Mouse (Mus musculus) layer of hippocampus, postnatal 36 days (tissue): ENCODE results near the gene Acvr1. TPM values are rescaled to one million over a fixed set of nuclear protein-coding genes. Genes with fewer than 3 reads are reported as not detected.
A peak's percentile ranks its signal among the peaks of the same experiment; 100 is the strongest.

ENCODE experiments used
- DNase-seq, 2 experiments: peaks; one replicate each; pipeline ENCODE4 v3.0.0; 2022
- total RNA-seq, 2 experiments: library from RNA; stranded (reverse); gene quantifications; 2 replicates each; pipeline ENCODE4 v1.2.3; 2021

Acvr1 gene
- total RNA-seq, 2 experiments from 2014 or later, result 46.4 to 50.5 TPM

DNA sequence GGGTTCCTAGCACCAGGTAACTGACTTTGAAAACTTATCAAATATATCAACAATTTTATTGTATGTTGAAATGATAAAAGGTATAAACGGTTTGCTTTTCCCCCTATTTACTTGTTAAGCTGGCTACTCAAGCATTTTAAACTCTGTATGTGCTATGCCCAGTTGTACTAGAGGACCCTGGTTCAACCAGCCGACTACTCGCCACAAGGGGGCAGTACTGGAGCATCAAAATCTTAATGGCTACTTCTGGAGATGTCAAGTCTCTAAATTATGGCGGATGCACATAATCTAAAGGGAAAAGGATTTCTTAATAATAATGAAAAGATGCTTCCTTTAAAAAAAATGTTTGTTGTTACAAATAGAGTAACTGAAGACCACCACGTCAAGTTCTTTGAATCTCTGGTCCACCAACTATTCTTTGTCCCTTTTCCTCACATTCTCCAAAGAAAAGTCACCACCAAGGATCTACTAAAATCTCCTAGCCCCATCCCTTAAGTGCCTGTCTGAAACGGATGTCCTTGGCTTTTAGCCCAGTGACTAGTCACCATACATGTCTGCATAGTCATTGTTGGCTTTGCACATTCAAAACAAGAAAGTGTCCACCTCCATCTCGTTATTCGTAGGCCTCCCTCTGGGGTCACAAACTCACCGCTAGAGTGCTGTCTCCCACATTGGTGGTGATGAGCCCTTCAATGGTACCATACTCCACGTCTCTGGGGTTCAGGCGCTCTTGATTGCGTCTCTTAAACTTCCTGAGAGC is 89.8 kb downstream of the Acvr1 start:
- DNase-seq, result peak; percentile 70 to 77

- DNase-seq, result no peak
Measured at GRCm38 (mm10) chr2:58475578-58475977, 91.4 kb downstream of the Acvr1 start.

- DNase-seq, result no peak
Measured at GRCm38 (mm10) chr2:58470290-58470689, 96.7 kb downstream of the Acvr1 start.

DNA sequence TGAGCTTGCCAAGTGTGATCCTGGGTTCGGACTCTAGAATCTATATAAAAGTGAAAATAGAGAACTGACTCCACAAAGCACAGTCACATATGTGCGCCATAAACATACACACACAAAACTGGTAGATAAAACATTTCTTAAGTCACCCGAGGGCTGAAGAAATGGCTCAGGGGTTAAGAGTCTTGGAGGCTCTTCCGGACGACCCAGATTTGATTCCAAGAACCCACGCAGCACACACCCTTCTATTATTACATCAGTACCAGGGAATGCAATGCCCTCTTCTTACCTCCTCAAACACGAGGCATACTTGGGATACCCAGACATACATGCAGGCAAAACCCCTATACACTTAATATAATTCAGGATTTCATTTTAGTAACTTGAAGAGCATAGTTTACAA is 97.1 kb downstream of the Acvr1 start, which contains the start of gene Gm17409:
Gm17409 (plus strand) TSS at position 301 of the 400 bp plus-strand sequence.
- DNase-seq, result no peak

GRCm38 (mm10) chr2:58458820-58459371 is 108.1 kb downstream of the Acvr1 start:
- DNase-seq, result peak; percentile 43 to 57

- no peak for DNase-seq
Measured at GRCm38 (mm10) chr2:58457488-58457865, 109.5 kb downstream of the Acvr1 start.

GRCm38 (mm10) chr2:58456843-58457487 is 110.0 kb downstream of the Acvr1 start:
- DNase-seq, result peak in 1 of 2 experiments; percentile 36

DNA sequence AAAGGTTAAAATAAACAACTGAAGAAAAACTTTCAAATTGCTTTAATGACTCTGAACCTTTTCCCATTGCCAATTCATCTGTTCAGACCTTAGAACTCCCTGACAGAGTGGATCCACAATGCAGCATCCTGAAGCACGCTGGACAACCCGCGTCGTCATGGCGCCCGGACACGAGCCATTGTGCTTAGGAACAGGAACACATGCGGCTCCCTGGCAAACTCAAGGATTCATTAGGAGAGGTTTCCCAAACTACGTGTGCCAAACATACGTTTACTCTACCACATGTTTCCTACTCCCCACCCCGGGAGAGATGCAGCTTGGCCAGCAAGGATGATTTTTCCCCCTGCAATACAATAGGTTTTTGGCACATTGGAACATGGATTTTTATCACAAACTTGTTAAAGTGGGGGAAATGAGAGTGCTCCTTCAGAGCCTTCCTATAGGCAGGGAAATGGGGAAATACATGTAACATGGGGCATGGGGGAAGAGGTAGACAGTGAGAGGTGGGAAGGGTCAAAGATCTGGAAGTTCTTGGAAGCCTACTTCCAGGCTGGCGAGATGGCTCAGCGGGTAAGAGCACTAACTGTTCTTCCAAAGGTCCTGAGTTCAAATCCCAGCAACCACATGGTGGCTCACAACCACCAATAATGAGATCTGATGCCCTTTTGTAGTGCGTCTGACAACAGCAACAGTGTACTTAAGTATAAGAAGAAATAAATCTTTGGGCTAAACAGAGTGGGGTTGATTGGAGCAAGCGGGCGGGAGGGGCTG is 112.7 kb downstream of the Acvr1 start:
- DNase-seq, result no peak

DNA sequence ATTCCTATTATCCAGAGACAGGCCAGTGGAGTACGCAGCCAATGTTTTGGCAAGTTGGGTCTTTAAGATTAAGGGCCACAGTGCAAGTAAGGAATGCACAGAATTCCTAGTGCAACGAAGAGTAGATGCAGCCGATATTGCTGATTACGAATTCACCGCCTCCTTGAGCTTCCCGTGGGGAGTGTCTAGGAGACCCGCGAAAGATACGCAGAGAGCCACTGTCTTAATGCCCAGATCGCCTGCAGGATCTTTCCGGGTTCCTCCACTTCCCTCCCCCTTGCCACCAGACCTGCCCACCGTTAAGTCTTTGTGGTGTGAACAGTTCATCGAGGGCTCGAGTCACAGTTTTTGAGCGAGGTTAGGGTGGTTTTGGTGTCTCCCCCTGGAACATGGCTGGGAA is 120.0 kb downstream of the Acvr1 start:
- no peak for DNase-seq

DNA sequence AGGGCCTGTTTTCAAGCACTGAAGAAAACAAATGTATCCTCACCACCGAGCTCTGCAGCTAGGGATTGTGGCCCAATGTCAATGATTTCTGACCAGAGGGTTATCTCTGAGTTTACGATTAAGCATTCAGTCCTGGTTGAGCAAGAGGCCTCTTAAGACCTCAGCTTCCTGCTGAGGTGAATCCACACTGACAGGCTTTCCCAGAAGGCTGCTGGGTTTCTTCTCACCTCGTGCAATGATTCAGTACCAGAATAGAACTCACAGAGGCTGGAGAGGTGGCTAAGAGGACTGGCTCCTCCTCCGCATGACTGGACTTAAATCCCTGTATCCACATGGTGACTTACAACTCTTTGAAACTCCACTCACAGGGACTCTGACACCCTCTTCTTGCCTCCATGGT is 123.8 kb downstream of the Acvr1 start:
- no peak for DNase-seq

DNA sequence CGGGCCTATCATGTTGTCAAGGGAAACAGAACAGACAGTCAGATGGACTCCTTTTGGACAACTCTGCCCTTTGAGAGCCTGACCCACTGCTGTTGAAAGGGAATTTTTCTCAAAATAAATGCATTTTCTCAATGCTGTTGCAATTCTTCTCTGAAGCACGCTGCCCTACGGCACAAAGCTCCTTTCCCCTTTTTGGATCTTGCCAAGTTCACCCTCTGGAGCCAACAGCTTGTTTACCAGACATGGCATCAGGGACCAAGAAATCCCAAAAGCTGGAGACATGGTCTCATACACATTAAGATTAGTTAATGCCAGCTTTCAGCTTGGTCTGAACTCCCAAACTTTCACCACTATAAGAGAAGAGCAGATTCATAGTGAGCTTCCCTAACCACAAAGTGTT is 130.0 kb downstream of the Acvr1 start:
- no peak for DNase-seq

- DNase-seq, result no peak
Measured at GRCm38 (mm10) chr2:58435507-58435906, 131.4 kb downstream of the Acvr1 start.

DNA sequence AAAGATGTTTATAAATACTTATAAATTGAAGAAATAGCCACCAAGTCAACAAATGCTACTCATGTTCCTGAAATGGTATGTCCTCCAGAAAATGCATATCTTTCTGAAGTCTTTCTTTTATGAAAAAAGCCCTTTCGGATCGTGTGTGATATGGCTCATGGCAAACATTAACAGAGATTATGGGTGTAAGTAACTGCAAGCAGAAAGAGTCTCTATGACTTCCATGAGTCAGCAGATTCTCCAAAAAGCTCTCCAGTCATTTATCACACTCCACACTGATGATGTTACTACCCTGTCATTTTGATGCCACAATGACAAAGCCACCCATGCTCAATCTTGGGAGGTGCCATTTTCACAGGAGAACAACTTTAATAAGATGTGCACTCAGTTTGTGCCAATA is 132.5 kb downstream of the Acvr1 start:
- no peak for DNase-seq

DNA sequence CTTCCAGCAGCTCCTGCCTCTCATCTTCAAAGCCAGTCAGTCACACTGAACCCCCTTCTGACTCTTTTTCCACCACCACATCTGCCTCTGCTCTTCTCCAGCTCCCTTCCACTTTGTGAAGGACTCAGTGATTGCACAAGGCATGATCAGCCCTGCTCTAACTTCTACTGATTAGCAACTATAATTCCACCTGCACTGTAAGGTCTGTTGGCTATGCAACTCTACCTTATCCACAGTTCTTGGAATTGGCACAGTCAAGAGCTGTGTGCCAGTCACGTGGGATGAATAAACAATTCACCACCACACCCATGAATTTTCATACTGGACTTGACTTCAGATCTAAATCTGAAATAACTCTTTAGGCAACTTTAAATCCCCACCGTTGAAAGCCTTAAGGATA is 133.6 kb downstream of the Acvr1 start:
- DNase-seq, result no peak

- DNase-seq, result peak; percentile 19 to 32
Measured at GRCm38 (mm10) chr2:58432211-58432610, 134.7 kb downstream of the Acvr1 start.

DNA sequence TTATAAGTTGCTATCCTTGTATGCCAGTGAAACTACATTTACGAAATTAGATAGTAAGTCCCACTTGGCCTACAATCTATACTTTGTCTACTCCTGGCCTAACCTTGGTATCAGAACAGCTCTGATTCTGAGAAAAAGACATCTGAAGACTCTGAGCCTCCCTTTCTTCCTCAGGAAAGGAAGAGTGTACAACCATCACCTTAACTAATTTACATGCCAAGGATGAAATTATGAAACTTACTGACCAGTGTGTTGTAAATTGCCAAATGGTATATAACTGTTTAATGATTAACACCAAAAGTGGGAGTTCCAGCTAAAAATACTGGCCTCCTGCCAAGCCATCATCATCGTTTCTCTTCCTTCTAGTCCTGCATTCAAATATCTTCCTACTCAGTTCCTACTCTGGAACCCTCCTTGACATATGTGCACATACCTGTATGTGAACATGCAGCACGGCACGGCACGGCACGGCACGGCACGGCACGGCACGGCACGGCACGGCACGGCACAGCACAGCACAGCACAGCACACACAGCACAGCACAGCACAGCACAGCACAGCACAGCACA is 141.4 kb downstream of the Acvr1 start:
- DNase-seq, result no peak

DNA sequence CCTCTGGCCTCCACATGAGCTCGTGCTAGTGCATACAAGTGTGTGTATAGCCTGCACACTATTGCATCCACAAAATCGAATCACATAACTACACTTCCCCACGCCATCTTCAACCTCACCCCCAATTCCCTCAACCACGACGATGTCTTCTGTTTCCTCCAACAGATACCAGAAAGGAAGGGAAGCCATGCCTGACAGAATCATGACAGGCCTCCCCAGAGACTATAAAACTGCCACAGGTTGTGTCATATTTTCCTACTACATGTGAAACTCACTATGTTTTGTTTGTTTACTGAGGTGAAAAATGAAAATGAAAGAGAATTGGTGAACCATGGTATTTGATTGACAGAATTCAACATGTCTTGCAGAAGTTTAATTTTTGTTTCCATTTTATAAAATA is 143.6 kb downstream of the Acvr1 start:
- DNase-seq, result no peak

DNA sequence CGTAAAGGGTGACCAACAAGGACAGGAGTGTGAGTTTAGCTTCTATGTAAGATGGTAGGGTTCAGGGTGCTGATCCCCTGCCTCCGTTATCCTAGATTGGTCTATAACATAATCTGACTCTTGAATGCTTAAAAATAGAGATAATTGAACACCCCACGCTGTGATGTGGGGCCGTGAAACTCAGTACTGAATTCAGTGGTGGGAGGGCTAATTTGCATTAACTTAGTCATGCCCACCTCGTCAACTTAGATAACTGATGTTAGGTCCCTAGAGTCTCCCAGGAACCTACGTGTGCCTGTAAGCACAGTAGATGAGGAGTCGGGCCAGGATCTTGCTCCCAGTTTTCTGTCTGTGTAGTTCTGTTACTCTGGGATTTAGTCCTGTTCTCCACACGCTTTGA is 147.4 kb downstream of the Acvr1 start:
- DNase-seq, result no peak

- no peak for DNase-seq
Measured at GRCm38 (mm10) chr2:58418109-58418508, 148.8 kb downstream of the Acvr1 start.

GRCm38 (mm10) chr2:58417684-58418083 is 149.3 kb downstream of the Acvr1 start:
- no peak for DNase-seq

GRCm38 (mm10) chr2:58415037-58415436 is 151.9 kb downstream of the Acvr1 start:
- no peak for DNase-seq

DNA sequence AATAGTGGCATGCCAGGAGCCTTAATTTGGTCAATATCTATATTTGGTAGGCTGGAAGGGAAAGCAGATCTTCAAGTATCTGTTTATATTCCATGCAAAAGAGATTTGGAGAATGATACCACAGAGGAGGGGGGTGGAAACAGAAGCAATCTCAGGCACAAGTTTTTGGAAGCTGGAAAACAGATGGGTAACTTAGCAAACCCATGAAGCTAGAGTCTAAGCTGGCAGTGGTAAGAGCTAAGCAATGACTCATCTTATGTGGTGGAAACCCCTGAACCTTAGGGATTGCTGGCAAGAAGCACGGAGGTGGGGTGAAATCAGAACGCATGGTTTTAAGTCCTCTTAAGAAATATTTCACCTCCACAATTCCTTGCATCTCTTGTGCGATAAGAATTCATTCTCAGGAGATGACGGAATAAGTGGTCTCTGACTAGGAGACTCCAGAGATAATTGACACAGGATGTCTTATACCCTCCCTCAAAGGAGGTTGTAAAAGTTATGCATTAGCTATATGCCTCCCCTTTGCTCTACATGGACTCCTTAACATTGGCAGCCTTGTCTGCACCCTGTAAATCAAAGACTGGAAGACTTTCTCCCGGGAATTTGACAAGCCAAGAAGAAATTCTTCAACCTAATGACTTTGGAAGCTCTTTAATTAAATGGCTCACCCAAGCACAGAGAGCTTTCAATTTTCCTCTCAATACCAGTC is 157.9 kb downstream of the Acvr1 start:
- DNase-seq, result no peak
